Mouse (Mus musculus) kidney, adult 2 months (tissue): Measurements from ENCODE around the gene Tcf7.

Experiments
- CTCF ChIP-seq: fragments of 200-500 bp; conservative IDR thresholded peaks from 2 replicates; pipeline ENCODE4 v1.5.1; 2011; ENCODE audit warnings: low read depth, mild to moderate bottlenecking, control low read depth, low read length, moderate library complexity, mixed read lengths; ENCODE audit not compliant: insufficient read depth, insufficient read length
- POLR2A ChIP-seq: fragments of 200-500 bp; IDR thresholded peaks from one replicate; pipeline ENCODE4 v1.6.1; 2011; ENCODE audit warnings: low read depth, low read length, control low read depth

- TF ChIP-seq CTCF (no peak), POLR2A (no peak)
Observed at GRCm38 (mm10) chr11:52276961-52277391, 5.8 kb downstream of the Tcf7 start.
